Mouse (Mus musculus) olfactory bulb, adult 2 months (tissue): ENCODE results near the gene Prkra.

Experiments used
- CTCF ChIP-seq: fragments of 200-500 bp; IDR thresholded peaks from 2 replicates; pipeline ENCODE4 v1.5.1; 2012; ENCODE audit warnings: low read depth, mild to moderate bottlenecking, low read length, moderate library complexity; ENCODE audit not compliant: insufficient read depth
- POLR2A ChIP-seq: fragments of 200-500 bp; IDR thresholded peaks from 2 replicates; pipeline ENCODE4 v1.6.1; 2012; ENCODE audit warnings: mild to moderate bottlenecking, low read depth, low read length, moderate library complexity; ENCODE audit not compliant: insufficient read depth

DNA sequence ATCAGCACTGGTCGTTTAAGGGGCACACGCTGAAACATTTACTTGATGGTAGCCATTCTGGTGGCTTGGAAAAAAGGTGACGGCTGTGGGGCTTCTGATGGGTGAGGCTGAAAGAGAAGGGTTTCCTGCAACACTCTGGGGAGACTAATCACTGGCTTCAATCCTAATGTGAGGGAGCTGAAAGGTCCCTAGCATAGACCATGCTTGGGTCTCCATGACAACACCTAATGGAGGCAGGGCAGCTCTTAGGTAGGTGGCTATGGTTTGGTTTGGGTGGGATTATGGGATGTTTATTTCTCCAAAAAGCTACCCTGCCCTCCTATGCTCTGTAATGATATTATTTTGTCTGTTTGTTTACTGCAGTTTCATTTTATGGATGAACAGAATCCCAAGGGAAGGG, 7.6 kb upstream of the Prkra start:
- TF ChIP-seq POLR2A (no peak), CTCF (no peak)
